Mouse (Mus musculus) G1E (cell line): Measurements from ENCODE around the gene Cop1. TPM values are rescaled to one million over a fixed set of nuclear protein-coding genes. Genes with fewer than 3 reads are reported as not detected.

ENCODE experiments used
- ATAC-seq: 2 replicates; pipeline ENCODE4 v1.8.0; 2016; ENCODE audit warnings: mild to moderate bottlenecking; ENCODE audit not compliant: insufficient number of reproducible peaks, poor library complexity, low FRiP score, severe bottlenecking; ENCODE audit errors: extremely low read depth
- DNase-seq: peaks from one replicate; pipeline ENCODE4 v3.0.0; 2012; ENCODE audit warnings: low spot score
- H3K27me3 ChIP-seq: 2 replicates; pipeline ENCODE4 v1.6.1; 2012; ENCODE audit warnings: mild to moderate bottlenecking, low read length, inconsistent platforms; ENCODE audit not compliant: insufficient read depth
- H3K36me3 ChIP-seq: replicated peaks from 2 replicates; pipeline ENCODE3; 2012; ENCODE audit warnings: mild to moderate bottlenecking, inconsistent platforms
- H3K4me1 ChIP-seq: 2 replicates; pipeline ENCODE4 v1.6.1; 2012; ENCODE audit warnings: low read depth, low read length, inconsistent platforms, mixed read lengths; ENCODE audit not compliant: insufficient read depth
- H3K4me3 ChIP-seq: 2 replicates; pipeline ENCODE4 v1.5.1; 2012; ENCODE audit warnings: low read depth, mild to moderate bottlenecking, inconsistent platforms, low read length, moderate library complexity, mixed read lengths
- H3K9me3 ChIP-seq: replicated peaks from 2 replicates; pipeline ENCODE4 v1.6.1; 2012; ENCODE audit warnings: inconsistent platforms
- CTCF ChIP-seq: IDR thresholded peaks from 2 replicates; pipeline ENCODE4 v1.5.1; 2012; ENCODE audit warnings: low read depth, low read length, inconsistent platforms, mixed read lengths
- GATA1 ChIP-seq: IDR thresholded peaks from 2 replicates; pipeline ENCODE4 v1.6.1; 2012; ENCODE audit warnings: borderline replicate concordance, low read length, inconsistent platforms, mixed read lengths
- GATA2 ChIP-seq: IDR thresholded peaks from 2 replicates; pipeline ENCODE4 v1.6.1; 2012; ENCODE audit warnings: low read depth, low read length, inconsistent platforms, borderline replicate concordance
- POLR2AphosphoS5 ChIP-seq: IDR thresholded peaks from 2 replicates; pipeline ENCODE4 v1.6.1; 2012; ENCODE audit warnings: low read depth, low read length, inconsistent platforms; ENCODE audit not compliant: insufficient replicate concordance
- TAL1 ChIP-seq: conservative IDR thresholded peaks from 2 replicates; pipeline ENCODE4 v1.6.1; 2012; ENCODE audit warnings: low read depth, low read length, inconsistent platforms, mixed read lengths
- polyA plus RNA-seq: library from polyadenylated mRNA; stranded (reverse); fragments of >175 nt; gene quantifications from 2 replicates; pipeline ENCODE4 v1.2.3, GENCODE M21; 2012
- total RNA-seq, 2 experiments: library from RNA; stranded (forward) in 1 of 2; stranded (reverse) in 1 of 2; fragments of 200-1000 nt in 1 of 2; fragments of >200 nt in 1 of 2; fragmentation: Nextera tagmentation in 1 of 2; gene quantifications; 2 replicates each; pipeline ENCODE4 v1.2.3; 2014 to 2017

Gene Cop1
- total and polyA plus RNA-seq, 3 experiments = 38.1 to 160 (median 121) TPM

DNA sequence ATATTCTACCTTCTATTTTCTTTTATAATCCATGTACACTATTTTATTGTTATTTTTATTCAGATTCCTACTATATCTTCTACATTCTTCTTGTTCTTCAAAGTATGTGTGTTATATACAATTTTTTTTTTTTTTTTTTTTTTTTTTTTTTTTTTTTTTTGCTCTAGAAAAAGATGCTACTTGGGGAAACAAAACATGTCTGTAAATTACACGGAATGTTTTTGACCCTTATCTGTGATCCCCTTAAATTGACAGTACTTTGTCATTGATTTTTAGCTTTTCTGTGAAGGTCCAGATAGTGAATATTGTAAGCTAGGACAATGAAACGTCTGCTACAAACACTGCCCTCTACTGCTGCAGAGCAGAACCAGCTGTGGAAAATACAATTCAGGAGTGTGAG, 81.5 kb downstream of the Cop1 start:
- no peak overlapping the region for H3K4me3 ChIP-seq
- H3K4me1 ChIP-seq = no peaks in the 10 kb centered on the region
- H3K9me3 ChIP-seq = no peaks in the 10 kb centered on the region
- ATAC-seq (no peak), DNase-seq (no peak)
- H3K36me3 ChIP-seq = peaks cover 30% of the 10 kb centered on the region
- H3K27me3 ChIP-seq = no peaks in the 10 kb centered on the region
- no peak for TF ChIP-seq GATA1
- no peak for TF ChIP-seq CTCF
- no peak for TF ChIP-seq TAL1
- TF ChIP-seq POLR2AphosphoS5 = no peak
- TF ChIP-seq GATA2 = no peak

DNA sequence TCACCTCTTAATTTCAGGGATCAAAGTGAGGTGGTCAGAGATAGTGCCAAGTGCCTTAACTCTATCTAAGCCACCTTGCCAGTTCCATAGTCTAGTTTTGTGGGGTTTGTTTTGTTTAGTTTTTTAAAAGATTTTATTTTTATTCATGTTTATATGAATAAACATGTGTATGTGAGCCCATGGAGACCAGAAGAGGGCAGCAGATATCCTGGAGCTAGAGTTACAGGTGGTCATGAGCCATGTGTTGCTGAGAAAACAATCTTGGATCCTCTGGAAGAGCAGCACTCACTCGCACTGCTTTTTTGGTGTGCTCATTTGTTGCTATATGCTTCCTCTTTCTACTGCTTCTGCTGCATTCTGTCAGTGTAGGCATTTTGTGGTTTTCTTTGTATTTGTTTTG, 90.5 kb downstream of the Cop1 start:
- no peak for ATAC-seq
- Histone ChIP-seq H3K4me1 (no peaks in the 10 kb centered on the region), H3K27me3 (no peaks in the 10 kb centered on the region), H3K36me3 (peaks cover 36% of the 10 kb centered on the region), H3K4me3 (no peak overlapping the region), H3K9me3 (no peaks in the 10 kb centered on the region)
- TF ChIP-seq POLR2AphosphoS5 = no peak
- TF ChIP-seq TAL1 = no peak
- DNase-seq = no peak

DNA sequence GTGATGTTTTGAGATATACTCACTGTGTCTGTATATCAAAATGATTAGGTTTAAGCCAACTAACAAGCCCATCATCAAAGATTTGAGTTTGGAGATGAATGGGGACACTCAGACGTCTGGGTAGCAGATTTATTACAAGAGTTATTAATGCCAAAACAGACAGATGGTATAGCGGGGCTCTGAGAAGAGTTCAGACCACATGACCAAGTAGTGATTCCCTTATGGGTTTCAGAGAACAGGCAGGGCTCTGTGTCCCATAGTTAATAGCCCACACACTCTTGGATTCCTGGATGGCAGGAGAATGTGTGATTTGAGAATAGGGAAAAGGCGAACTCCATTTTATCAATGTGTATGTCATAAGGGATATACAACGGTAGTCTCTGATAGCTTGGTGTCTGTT, 98.9 kb downstream of the Cop1 start:
- Histone ChIP-seq H3K36me3 (peaks cover 62% of the 10 kb centered on the region), H3K4me1 (no peaks in the 10 kb centered on the region), H3K27me3 (no peaks in the 10 kb centered on the region), H3K4me3 (no peak overlapping the region), H3K9me3 (no peaks in the 10 kb centered on the region)
- ATAC-seq (no peak), DNase-seq (no peak)
- TF ChIP-seq GATA1 (no peak), TAL1 (no peak), POLR2AphosphoS5 (no peak), GATA2 (no peak), CTCF (no peak)

DNA sequence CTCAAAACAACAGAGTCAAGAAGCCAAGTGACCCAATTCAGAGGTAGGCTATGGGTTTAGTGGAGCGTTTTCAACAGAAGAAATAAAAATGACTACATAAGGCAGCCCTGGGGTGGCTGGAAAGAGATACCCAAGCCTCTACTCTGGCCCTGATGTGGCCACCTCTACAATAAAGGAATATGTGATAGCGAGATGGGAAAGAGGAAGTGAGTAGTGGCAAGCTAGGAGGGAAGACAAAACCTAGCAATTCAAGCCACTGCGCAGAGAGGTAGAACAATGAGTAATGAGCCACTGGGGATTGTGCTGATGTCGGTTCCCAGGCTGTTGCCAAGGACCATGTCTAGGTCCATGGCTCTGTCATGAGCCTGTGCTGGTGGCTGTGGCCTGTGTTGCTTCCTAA, 102.0 kb downstream of the Cop1 start:
- no peaks in the 10 kb centered on the region for H3K9me3 ChIP-seq
- TF ChIP-seq TAL1 = no peak
- TF ChIP-seq CTCF = no peak
- no peak for TF ChIP-seq POLR2AphosphoS5
- no peak for TF ChIP-seq GATA2
- TF ChIP-seq GATA1 = no peak
- no peak overlapping the region for H3K4me3 ChIP-seq
- H3K4me1 ChIP-seq = no peaks in the 10 kb centered on the region
- DNase-seq = no peak
- no peaks in the 10 kb centered on the region for H3K27me3 ChIP-seq
- peaks cover 59% of the 10 kb centered on the region for H3K36me3 ChIP-seq
- no peak for ATAC-seq

DNA sequence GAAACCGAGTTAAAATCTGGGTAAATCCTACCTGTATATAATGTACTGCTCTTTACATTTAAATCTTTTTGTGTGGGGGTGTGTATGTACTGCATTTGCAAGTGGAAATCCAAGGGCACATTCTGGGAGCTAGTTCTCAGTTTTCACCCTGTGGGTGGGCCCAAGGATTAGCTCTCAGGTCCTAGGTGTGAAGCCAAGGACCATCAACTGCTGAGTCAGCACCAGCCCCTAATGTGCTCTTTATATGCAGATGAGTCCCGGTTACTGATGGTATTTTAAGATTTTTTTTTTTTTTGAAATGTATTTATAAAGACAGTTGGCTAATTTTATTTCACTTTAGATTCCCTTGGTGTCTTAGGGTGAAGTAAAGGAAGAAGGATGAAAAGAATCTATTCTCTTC, 110.2 kb downstream of the Cop1 start:
- Histone ChIP-seq H3K36me3 (peaks cover 39% of the 10 kb centered on the region), H3K4me3 (no peak overlapping the region), H3K9me3 (no peaks in the 10 kb centered on the region), H3K4me1 (no peaks in the 10 kb centered on the region), H3K27me3 (no peaks in the 10 kb centered on the region)
- TF ChIP-seq TAL1 = no peak
- no peak for TF ChIP-seq GATA2
- TF ChIP-seq POLR2AphosphoS5 = no peak
- TF ChIP-seq GATA1 = no peak
- TF ChIP-seq CTCF = no peak
- DNase-seq = no peak
- ATAC-seq = no peak

DNA sequence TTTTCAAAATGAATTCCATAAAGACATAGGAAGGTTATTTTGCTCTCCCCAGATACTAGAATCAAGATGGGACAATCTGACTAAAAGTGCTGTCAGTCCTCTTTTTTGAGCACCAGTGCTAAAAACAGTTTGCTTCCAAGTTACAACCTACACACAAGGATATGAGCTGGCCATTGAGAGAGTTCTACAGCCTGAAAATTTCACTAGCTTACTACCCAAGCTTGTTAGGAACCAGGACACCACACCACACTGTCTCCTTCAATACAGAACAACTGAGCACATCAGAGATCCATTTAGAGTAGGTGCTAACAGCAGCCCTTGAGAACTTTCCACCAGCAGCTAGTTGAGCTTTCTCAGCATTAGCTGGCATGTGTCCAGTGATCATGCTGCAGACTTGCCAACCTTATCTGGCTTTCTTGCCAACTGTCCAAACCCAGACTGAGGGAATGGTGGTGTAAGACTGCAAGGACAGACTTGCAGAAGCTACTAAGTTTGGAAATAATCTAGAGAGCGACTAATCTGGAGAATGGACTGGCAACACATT, 123.0 kb downstream of the Cop1 start:
- ATAC-seq = no peak
- Histone ChIP-seq H3K4me3 (no peak overlapping the region), H3K36me3 (peaks cover 11% of the 10 kb centered on the region), H3K27me3 (no peaks in the 10 kb centered on the region), H3K9me3 (no peaks in the 10 kb centered on the region), H3K4me1 (no peaks in the 10 kb centered on the region)
- no peak for DNase-seq
- TF ChIP-seq TAL1 = no peak
- TF ChIP-seq GATA1 = no peak
- TF ChIP-seq POLR2AphosphoS5 = no peak
- no peak for TF ChIP-seq CTCF
- TF ChIP-seq GATA2 = no peak

DNA sequence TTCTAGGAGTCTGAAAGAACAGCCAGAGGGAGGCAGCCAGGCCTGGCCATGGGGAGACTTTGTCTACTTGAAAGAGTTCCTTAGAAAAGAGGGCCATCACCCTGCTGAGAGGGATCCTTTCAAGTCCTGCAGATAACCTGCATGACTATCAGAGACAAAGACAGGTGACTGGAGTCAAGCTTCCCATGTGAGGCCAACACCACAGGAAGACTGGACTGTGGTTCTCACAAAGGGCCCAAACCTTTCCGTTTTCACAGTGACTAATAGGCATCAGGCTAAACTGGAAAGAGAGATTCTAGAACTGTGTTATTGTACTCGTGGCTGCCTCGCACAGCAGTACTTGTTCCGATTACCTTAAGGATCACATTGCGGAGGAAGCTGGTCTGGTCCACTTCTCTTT, 126.6 kb downstream of the Cop1 start:
- TF ChIP-seq TAL1 = no peak
- TF ChIP-seq POLR2AphosphoS5 = no peak
- no peak for TF ChIP-seq GATA2
- TF ChIP-seq CTCF = no peak
- TF ChIP-seq GATA1 = no peak
- H3K4me3 ChIP-seq = no peak overlapping the region
- no peaks in the 10 kb centered on the region for H3K27me3 ChIP-seq
- DNase-seq = no peak
- no peaks in the 10 kb centered on the region for H3K36me3 ChIP-seq
- H3K4me1 ChIP-seq = no peaks in the 10 kb centered on the region
- H3K9me3 ChIP-seq = no peaks in the 10 kb centered on the region
- ATAC-seq = no peak
